In genomic region chr15:8382213-8382612, GRCm38 (mm10) we compare ENCODE assay signal across 11 mouse cellular contexts.
DNase-seq lines count a peak whose midpoint lies in the region; ATAC-seq and TF ChIP-seq lines count a peak whose summit lies in the region.
"Had no signal": no experiment of that assay in that cellular context is flagged by ENCODE, and none has a peak within 500 bp of the region (broad histone marks: within the 10 kb centered on the region; RNA-seq: fewer than 3 reads in every experiment).

No protein-coding gene starts in this region.

- peak; percentile 68 for DNase-seq in embryonic facial prominence, embryonic 11.5 days (ENCODE audit: low spot score)
- DNase-seq in embryonic facial prominence, embryonic 10.5 days (ENCODE audit: low spot score): no peak
- DNase-seq in limb, embryonic 14.5 days (ENCODE audit: low spot score): peak; percentile 74
- DNase-seq in limb, embryonic 10.5 days (ENCODE audit: low spot score): no peak
- peak; percentile 61 for DNase-seq in MN1 (ENCODE audit: low spot score)
- DNase-seq in retina, postnatal 7 days (ENCODE audit: low read depth, low spot score): peak; percentile 14

- H3K4me2 ChIP-seq in embryonic facial prominence, embryonic 11.5 days (ENCODE audit: low read depth, low read length): no peak overlapping the region
- H3K4me2 ChIP-seq in limb, embryonic 14.5 days (replicated peaks; ENCODE audit: low read depth, low read length, severe bottlenecking): no peak overlapping the region
- no peak overlapping the region for H3K4me2 ChIP-seq in hindbrain, embryonic 16.5 days (ENCODE audit: low read length)
- H3K4me2 ChIP-seq: heart, embryonic 15.5 days; stomach, embryonic 15.5 days had no signal

- TF ChIP-seq POLR2A in limb, embryonic 14.5 days (IDR thresholded peaks at IDR 0.05; ENCODE audit: borderline replicate concordance, extremely low read depth, insufficient read depth, insufficient read length): no peak

- no peaks in the 10 kb centered on the region for H3K9me3 ChIP-seq in embryonic facial prominence, embryonic 11.5 days (replicated peaks; ENCODE audit: control insufficient read depth, low read length)
- no peaks in the 10 kb centered on the region for H3K9me3 ChIP-seq in embryonic facial prominence, embryonic 10.5 days
- H3K9me3 ChIP-seq in limb, embryonic 14.5 days (ENCODE audit: control insufficient read depth, low read length): no peaks in the 10 kb centered on the region
- H3K9me3 ChIP-seq in limb, embryonic 10.5 days (replicated peaks): no peaks in the 10 kb centered on the region
- no peaks in the 10 kb centered on the region for H3K9me3 ChIP-seq in hindbrain, embryonic 16.5 days (ENCODE audit: control insufficient read depth, low read length)
- H3K9me3 ChIP-seq: heart, embryonic 15.5 days; stomach, embryonic 15.5 days had no signal

- no peaks in the 10 kb centered on the region for H3K36me3 ChIP-seq in embryonic facial prominence, embryonic 11.5 days (replicated peaks; ENCODE audit: control insufficient read depth, insufficient read depth, low read depth, low read length)
- H3K36me3 ChIP-seq in embryonic facial prominence, embryonic 10.5 days (replicated peaks): no peaks in the 10 kb centered on the region
- no peaks in the 10 kb centered on the region for H3K36me3 ChIP-seq in limb, embryonic 14.5 days (ENCODE audit: control insufficient read depth, insufficient read depth, low read length)
- no peaks in the 10 kb centered on the region for H3K36me3 ChIP-seq in limb, embryonic 10.5 days
- no peaks in the 10 kb centered on the region for H3K36me3 ChIP-seq in hindbrain, embryonic 16.5 days (ENCODE audit: control insufficient read depth, insufficient read depth, low read length)
- H3K36me3 ChIP-seq: heart, embryonic 15.5 days; stomach, embryonic 15.5 days had no signal

- H3K27me3 ChIP-seq in embryonic facial prominence, embryonic 11.5 days (ENCODE audit: control insufficient read depth, insufficient read depth, low read length): no peaks in the 10 kb centered on the region
- H3K27me3 ChIP-seq in embryonic facial prominence, embryonic 10.5 days (replicated peaks; ENCODE audit: low read depth, poor library complexity, severe bottlenecking): no peaks in the 10 kb centered on the region
- no peaks in the 10 kb centered on the region for H3K27me3 ChIP-seq in limb, embryonic 14.5 days (ENCODE audit: control insufficient read depth, insufficient read depth, low read length)
- H3K27me3 ChIP-seq in limb, embryonic 10.5 days (ENCODE audit: low read depth, poor library complexity, severe bottlenecking): no peaks in the 10 kb centered on the region
- H3K27me3 ChIP-seq in hindbrain, embryonic 16.5 days (replicated peaks; ENCODE audit: control insufficient read depth, insufficient read depth, low read length): no peaks in the 10 kb centered on the region
- H3K27me3 ChIP-seq: heart, embryonic 15.5 days; stomach, embryonic 15.5 days had no signal

- no peak overlapping the region for H3K27ac ChIP-seq in embryonic facial prominence, embryonic 11.5 days (replicated peaks; ENCODE audit: low read depth, low read length)
- no peak overlapping the region for H3K27ac ChIP-seq in embryonic facial prominence, embryonic 10.5 days (replicated peaks)
- H3K27ac ChIP-seq in limb, embryonic 14.5 days (replicated peaks; ENCODE audit: low read depth, low read length): no peak overlapping the region
- H3K27ac ChIP-seq in limb, embryonic 10.5 days: no peak overlapping the region
- H3K27ac ChIP-seq in hindbrain, embryonic 16.5 days (ENCODE audit: low read depth, low read length): no peak overlapping the region
- H3K27ac ChIP-seq: heart, embryonic 15.5 days; macrophage; stomach, embryonic 15.5 days had no signal

- ATAC-seq in embryonic facial prominence, embryonic 11.5 days (replicated peaks; ENCODE audit: insufficient number of reproducible peaks, low FRiP score, low TSS enrichment, low read depth): no peak
- ATAC-seq in limb, embryonic 14.5 days (ENCODE audit: low FRiP score, low read depth): no peak
- peak; percentile 81 for ATAC-seq in granulocyte monocyte progenitor cell, adult 5-6 weeks (replicated peaks; ENCODE audit: poor library complexity, severe bottlenecking)
- ATAC-seq in hindbrain, embryonic 16.5 days: no peak

- no peak overlapping the region for H3K9ac ChIP-seq in embryonic facial prominence, embryonic 11.5 days (replicated peaks; ENCODE audit: low read length)
- H3K9ac ChIP-seq in limb, embryonic 14.5 days (ENCODE audit: low read depth, low read length, severe bottlenecking): no peak overlapping the region
- H3K9ac ChIP-seq in hindbrain, embryonic 16.5 days (ENCODE audit: low read depth, low read length): no peak overlapping the region
- H3K9ac ChIP-seq: heart, embryonic 15.5 days; stomach, embryonic 15.5 days had no signal

- no peaks in the 10 kb centered on the region for H3K4me1 ChIP-seq in embryonic facial prominence, embryonic 11.5 days (ENCODE audit: control insufficient read depth, insufficient read depth, low read length)
- no peaks in the 10 kb centered on the region for H3K4me1 ChIP-seq in embryonic facial prominence, embryonic 10.5 days
- H3K4me1 ChIP-seq in limb, embryonic 14.5 days (ENCODE audit: control insufficient read depth, insufficient read depth, low read length): no peaks in the 10 kb centered on the region
- H3K4me1 ChIP-seq in limb, embryonic 10.5 days: no peaks in the 10 kb centered on the region
- no peaks in the 10 kb centered on the region for H3K4me1 ChIP-seq in hindbrain, embryonic 16.5 days (ENCODE audit: control insufficient read depth, insufficient read depth, low read depth, low read length)
- H3K4me1 ChIP-seq: stomach, embryonic 15.5 days had no signal

- WGBS in embryonic facial prominence, embryonic 11.5 days: 75% methylated on average over 3 of the region's 3 CpGs
- WGBS in embryonic facial prominence, embryonic 10.5 days: 67% methylated on average over 3 of the region's 3 CpGs
- 66% methylated on average over 3 of the region's 3 CpGs for whole genome bisulfite sequencing in limb, embryonic 14.5 days
- WGBS in limb, embryonic 10.5 days: 72% methylated on average over 3 of the region's 3 CpGs
- 71% methylated on average over 3 of the region's 3 CpGs for WGBS in hindbrain, embryonic 16.5 days

- no peak overlapping the region for H3K4me3 ChIP-seq in embryonic facial prominence, embryonic 11.5 days (ENCODE audit: low read depth, low read length)
- no peak overlapping the region for H3K4me3 ChIP-seq in embryonic facial prominence, embryonic 10.5 days
- no peak overlapping the region for H3K4me3 ChIP-seq in limb, embryonic 14.5 days (replicated peaks; ENCODE audit: low read length)
- H3K4me3 ChIP-seq in limb, embryonic 10.5 days: no peak overlapping the region
- H3K4me3 ChIP-seq in hindbrain, embryonic 16.5 days (ENCODE audit: low read length): no peak overlapping the region
- H3K4me3 ChIP-seq: heart, embryonic 15.5 days; stomach, embryonic 15.5 days had no signal

Comparison
In these comparisons a context has a peak if more than half of its experiments do, and no peak if none do; other contexts are left out.
1. DNase-seq: peak in embryonic facial prominence, embryonic 11.5 days (single experiment), limb, embryonic 14.5 days (single experiment), MN1 (single experiment) and retina, postnatal 7 days (single experiment); none in embryonic facial prominence, embryonic 10.5 days (single experiment) and limb, embryonic 10.5 days (single experiment).